In the genomic region with DNA sequence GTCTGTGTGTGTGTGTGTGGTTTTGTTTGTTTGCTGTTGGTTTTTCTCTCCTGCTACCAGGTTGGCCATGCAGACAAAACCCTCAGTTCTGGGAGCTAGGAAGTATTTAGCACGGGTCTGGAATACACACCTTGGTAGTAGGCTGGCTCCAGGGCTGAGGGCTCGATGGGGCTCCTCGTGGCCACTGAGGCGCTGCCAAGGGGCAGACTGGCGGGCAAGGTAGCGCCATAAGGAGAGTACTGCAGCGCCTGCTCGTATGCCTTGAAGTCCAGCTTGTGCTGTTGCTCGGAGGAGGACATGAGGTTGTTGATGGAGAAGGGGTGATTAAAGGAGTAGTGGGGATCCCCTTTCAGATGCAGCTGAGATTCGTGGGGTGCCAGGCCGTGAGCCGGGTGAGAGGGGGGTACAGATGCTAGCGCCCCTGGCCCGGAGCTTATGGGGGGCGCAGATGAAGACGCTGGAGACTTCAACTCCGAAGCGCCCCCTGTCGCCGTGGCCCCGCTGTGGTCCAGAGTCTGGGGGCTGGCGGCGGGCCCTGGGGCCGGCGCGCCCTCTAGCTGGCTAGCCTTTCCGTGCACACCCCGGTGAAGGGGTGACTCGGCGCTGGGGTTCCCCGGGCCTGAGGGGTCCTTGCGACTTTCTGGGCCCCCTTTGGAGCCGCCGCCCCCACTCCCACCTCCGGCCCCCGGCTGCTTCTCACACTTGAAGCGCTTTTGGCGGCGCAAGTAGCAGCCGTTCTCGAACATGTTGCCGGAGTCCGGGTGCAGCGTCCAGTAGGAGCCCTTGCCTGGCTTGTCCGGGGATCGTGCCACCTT, we compare ENCODE assay signal across 8 mouse cellular contexts. TPM values are rescaled to one million over a fixed set of nuclear protein-coding genes. Genes with fewer than 3 reads are reported as not detected.
A peak's percentile ranks its signal among the peaks of the same experiment; 100 is the strongest.
DNase-seq lines count a peak whose midpoint lies in the region; ATAC-seq lines count a peak whose summit lies in the region.

No protein-coding gene starts in this region.

- WGBS in heart, embryonic 11.5 days (ENCODE audit: insufficient replicate concordance): 1% methylated on average over 44 of the region's 46 CpGs
- WGBS in embryonic facial prominence, embryonic 13.5 days: 2% methylated on average over 46 of the region's 46 CpGs
- 1% methylated on average over 46 of the region's 46 CpGs for WGBS in intestine, embryonic 16.5 days

- intact Hi-C loops in gastrocnemius, postnatal 36 days (cut with DNase I): no loop called here

- no peaks in the 10 kb centered on the region for H3K36me3 ChIP-seq in heart, embryonic 11.5 days (ENCODE audit: control insufficient read depth, insufficient read depth, low read length)
- no peaks in the 10 kb centered on the region for H3K36me3 ChIP-seq in embryonic facial prominence, embryonic 13.5 days
- H3K36me3 ChIP-seq in intestine, embryonic 16.5 days (ENCODE audit: control insufficient read depth, insufficient read depth, low read length): no peaks in the 10 kb centered on the region

- peaks cover 82% of the 10 kb centered on the region for H3K27me3 ChIP-seq in heart, embryonic 11.5 days (ENCODE audit: control insufficient read depth, insufficient read depth, low read length)
- H3K27me3 ChIP-seq in embryonic facial prominence, embryonic 13.5 days: peaks cover 91% of the 10 kb centered on the region
- H3K27me3 ChIP-seq in intestine, embryonic 16.5 days (replicated peaks; ENCODE audit: control insufficient read depth, insufficient read depth, low read length): peaks cover 38% of the 10 kb centered on the region

- peaks cover 10% of the 10 kb centered on the region; the same call in 1 of the 2 replicates for H3K4me1 ChIP-seq in heart, embryonic 11.5 days (ENCODE audit: control insufficient read depth, insufficient read depth, low read length)
- peaks cover 36% of the 10 kb centered on the region for H3K4me1 ChIP-seq in embryonic facial prominence, embryonic 13.5 days
- H3K4me1 ChIP-seq in intestine, embryonic 16.5 days (ENCODE audit: control insufficient read depth, insufficient read depth, low read length): peaks cover 9% of the 10 kb centered on the region; the same call in 1 of the 2 replicates

- no peaks in the 10 kb centered on the region for H3K9me3 ChIP-seq in heart, embryonic 11.5 days (replicated peaks; ENCODE audit: control insufficient read depth, low read length)
- H3K9me3 ChIP-seq in embryonic facial prominence, embryonic 13.5 days: no peaks in the 10 kb centered on the region
- H3K9me3 ChIP-seq in intestine, embryonic 16.5 days (ENCODE audit: control insufficient read depth, low read length): no peaks in the 10 kb centered on the region

- no peak for DNase-seq in heart, adult 8-10 months (ENCODE audit: low spot score)
- peak; percentile 65 to 68 for DNase-seq in lung, postnatal 4 days
- no peak for DNase-seq in adrenal gland, postnatal 25 days
- no peak for DNase-seq in gastrocnemius, postnatal 36 days
- no peak for DNase-seq in layer of hippocampus, postnatal 25 days (ENCODE audit: extremely low spot score in 1 of 2, low spot score in 1 of 2)

- ATAC-seq in heart, embryonic 11.5 days (replicated peaks; ENCODE audit: insufficient number of reproducible peaks, low FRiP score, low TSS enrichment): no peak
- ATAC-seq in embryonic facial prominence, embryonic 13.5 days (ENCODE audit: insufficient number of reproducible peaks, insufficient read depth, low FRiP score, low TSS enrichment, low read depth): no peak
- 0 out of 2 replicates have a peak, but pooled peaks have one; percentile 19 for ATAC-seq in intestine, embryonic 16.5 days

- peak overlapping the region; percentile 24 for H3K4me3 ChIP-seq in heart, embryonic 11.5 days (ENCODE audit: low read depth, low read length)
- H3K4me3 ChIP-seq in embryonic facial prominence, embryonic 13.5 days: peak overlapping the region; percentile 27
- H3K4me3 ChIP-seq in intestine, embryonic 16.5 days (ENCODE audit: low read length): peak overlapping the region; percentile 63

- H3K9ac ChIP-seq in heart, embryonic 11.5 days (ENCODE audit: low read depth, low read length): no peak overlapping the region
- H3K9ac ChIP-seq in embryonic facial prominence, embryonic 13.5 days: peak overlapping the region; percentile 36
- H3K9ac ChIP-seq in intestine, embryonic 16.5 days (ENCODE audit: low read depth, low read length): peak overlapping the region; percentile 73

- peak overlapping the region; percentile 47 for H3K4me2 ChIP-seq in heart, embryonic 11.5 days
- peak overlapping the region; percentile 43 for H3K4me2 ChIP-seq in embryonic facial prominence, embryonic 13.5 days
- peak overlapping the region; percentile 64 for H3K4me2 ChIP-seq in intestine, embryonic 16.5 days (ENCODE audit: low read depth, low read length)

- H3K27ac ChIP-seq in heart, embryonic 11.5 days (ENCODE audit: low read depth, low read length): no peak overlapping the region
- no peak overlapping the region for H3K27ac ChIP-seq in embryonic facial prominence, embryonic 13.5 days
- peak overlapping the region; percentile 51 for H3K27ac ChIP-seq in intestine, embryonic 16.5 days (ENCODE audit: low read length)

RNA-seq across cellular contexts. Expression of a gene that starts 4.6 kb away (rescaled TPM):
- polyA plus RNA-seq in heart, embryonic 11.5 days (2014; fragmentation: Nextera tagmentation; extraction: Ambion mirVana): 0.27 and 0.59 TPM in 2 replicates
- under 1 TPM in 1 of 4 experiments, not detected in 3; 0.14 TPM for total RNA-seq in heart, adult 8-10 months (2022)
- polyA plus RNA-seq in embryonic facial prominence, embryonic 13.5 days (2015; fragmentation: Nextera tagmentation; extraction: Ambion mirVana): 0.96 and 2.7 TPM in 2 replicates
- 2.9 and 3.3 TPM in 2 replicates for polyA plus RNA-seq in intestine, embryonic 16.5 days (2015; fragmentation: Nextera tagmentation; extraction: Ambion mirVana)
- total RNA-seq in adrenal gland, postnatal 25 days (2021): not detected in 2 replicates
- not detected for total RNA-seq in gastrocnemius, postnatal 36 days (2021)
- not detected for total RNA-seq in layer of hippocampus, postnatal 25 days (2021)

RNA-seq across cellular contexts. Expression of a gene that starts 21.8 kb away (rescaled TPM):
- polyA plus RNA-seq in heart, embryonic 11.5 days (2014; fragmentation: Nextera tagmentation; extraction: Ambion mirVana): 0.10 and 0.49 TPM in 2 replicates
- not detected for total RNA-seq in heart, adult 8-10 months (2022)
- polyA plus RNA-seq in embryonic facial prominence, embryonic 13.5 days (2015; fragmentation: Nextera tagmentation; extraction: Ambion mirVana): 0.80 and 1.2 TPM in 2 replicates
- 0.50 and 0.81 TPM in 2 replicates for polyA plus RNA-seq in intestine, embryonic 16.5 days (2015; fragmentation: Nextera tagmentation; extraction: Ambion mirVana)
- not detected in 2 replicates for total RNA-seq in adrenal gland, postnatal 25 days (2021)
- not detected for total RNA-seq in gastrocnemius, postnatal 36 days (2021)
- total RNA-seq in layer of hippocampus, postnatal 25 days (2021): under 1 TPM; 0.28 to 0.30 TPM

Comparison
In these comparisons a context has a peak if more than half of its experiments do, and no peak if none do; other contexts are left out.
1. DNase-seq: peak in lung, postnatal 4 days (2 of 2); none in heart, adult 8-10 months (single experiment), adrenal gland, postnatal 25 days (single experiment), gastrocnemius, postnatal 36 days (0 of 2) and layer of hippocampus, postnatal 25 days (0 of 2).
2. Peak in every context shown above with its lines, with median percentiles within 50 percentile points of each other: H3K4me2 ChIP-seq and H3K4me3 ChIP-seq.